Mouse (Mus musculus) myocyte (in vitro differentiated cells): ENCODE results near the gene Gm11084. TPM values are rescaled to one million over a fixed set of nuclear protein-coding genes. Genes with fewer than 3 reads are reported as not detected.

Experiments used
- H3K27me3 ChIP-seq: one replicate; pipeline ENCODE4 v1.6.1; 2011; ENCODE audit not compliant: control insufficient read depth, insufficient read depth, insufficient read length
- H3K36me3 ChIP-seq: one replicate; pipeline ENCODE4 v1.6.1; 2011; ENCODE audit not compliant: control insufficient read depth, insufficient read depth
- H3K4me2 ChIP-seq: one replicate; pipeline ENCODE4 v1.6.1; 2011; ENCODE audit warnings: low read depth, control low read depth
- H3K4me3 ChIP-seq: one replicate; pipeline ENCODE4 v1.5.1; 2011; ENCODE audit warnings: mild to moderate bottlenecking, control low read depth, moderate library complexity
- H3K79me2 ChIP-seq: one replicate; pipeline ENCODE4 v1.6.1; 2011; ENCODE audit not compliant: control insufficient read depth, insufficient read depth
- H3ac ChIP-seq: one replicate; pipeline ENCODE4 v1.6.1; 2011; ENCODE audit not compliant: control insufficient read depth, insufficient read length
- CEBPB ChIP-seq: IDR thresholded peaks from 2 replicates; pipeline ENCODE4 v1.6.1; 2011; ENCODE audit warnings: mild to moderate bottlenecking, moderate library complexity; ENCODE audit not compliant: poor library complexity, insufficient read depth, severe bottlenecking
- E2F4 ChIP-seq: IDR thresholded peaks from one replicate; pipeline ENCODE4 v1.6.1; 2011; ENCODE audit warnings: mild to moderate bottlenecking, control low read depth, moderate library complexity; ENCODE audit not compliant: insufficient read depth
- MAX ChIP-seq: IDR thresholded peaks from one replicate; pipeline ENCODE4 v1.6.1; 2011; ENCODE audit warnings: low read depth, mild to moderate bottlenecking, control low read depth
- MYOD1 ChIP-seq, 3 experiments: IDR thresholded peaks; one replicate each; pipeline ENCODE4 v1.6.1; 2011; ENCODE audit warnings: control low read depth in 2 of 3, low read depth in 2 of 3, mild to moderate bottlenecking in 2 of 3, moderate library complexity in 1 of 3; ENCODE audit not compliant: insufficient read length in 2 of 3, control insufficient read depth in 1 of 3
- MYOG ChIP-seq, 3 experiments: IDR thresholded peaks; one replicate each; pipeline ENCODE4 v1.6.1; 2011; ENCODE audit warnings: control low read depth in 2 of 3, low read depth in 2 of 3, mild to moderate bottlenecking in 2 of 3; ENCODE audit not compliant: insufficient read length in 2 of 3, control insufficient read depth in 1 of 3, insufficient read depth in 1 of 3
- POLR2A ChIP-seq: IDR thresholded peaks from one replicate; pipeline ENCODE4 v1.6.1; 2011; ENCODE audit warnings: low read depth, mild to moderate bottlenecking, control low read depth, moderate library complexity; ENCODE audit not compliant: insufficient read length
- POLR2AphosphoS2 ChIP-seq: IDR thresholded peaks from one replicate; pipeline ENCODE4 v1.6.1; 2011; ENCODE audit warnings: low read depth, control low read depth; ENCODE audit not compliant: insufficient read length
- REST ChIP-seq: IDR thresholded peaks from one replicate; pipeline ENCODE4 v1.6.1; 2011; ENCODE audit warnings: mild to moderate bottlenecking, control low read depth, moderate library complexity; ENCODE audit not compliant: insufficient read depth, insufficient read length
- SRF ChIP-seq: IDR thresholded peaks from one replicate; pipeline ENCODE4 v1.6.1; 2011; ENCODE audit warnings: low read depth; ENCODE audit not compliant: control insufficient read depth, insufficient read length
- TCF12 ChIP-seq: IDR thresholded peaks from one replicate; pipeline ENCODE4 v1.6.1; 2011; ENCODE audit warnings: mild to moderate bottlenecking, control low read depth; ENCODE audit not compliant: poor library complexity, insufficient read depth, severe bottlenecking
- TCF3 ChIP-seq: IDR thresholded peaks from one replicate; pipeline ENCODE4 v1.6.1; 2011; ENCODE audit warnings: low read depth, control low read depth; ENCODE audit not compliant: insufficient read length
- USF1 ChIP-seq: IDR thresholded peaks from one replicate; pipeline ENCODE4 v1.6.1; 2011; ENCODE audit warnings: low read depth, mild to moderate bottlenecking, control low read depth, moderate library complexity
- polyA plus RNA-seq: library from polyadenylated mRNA; unstranded; fragments of >200 nt; fragmentation: generic; extraction: Trizol; gene quantifications from one replicate; pipeline ENCODE4 v1.2.1, GENCODE M21; 2012; ENCODE audit warnings: missing spikeins

Gene Gm11084
- polyA plus RNA-seq, 1 experiment = not detected

DNA sequence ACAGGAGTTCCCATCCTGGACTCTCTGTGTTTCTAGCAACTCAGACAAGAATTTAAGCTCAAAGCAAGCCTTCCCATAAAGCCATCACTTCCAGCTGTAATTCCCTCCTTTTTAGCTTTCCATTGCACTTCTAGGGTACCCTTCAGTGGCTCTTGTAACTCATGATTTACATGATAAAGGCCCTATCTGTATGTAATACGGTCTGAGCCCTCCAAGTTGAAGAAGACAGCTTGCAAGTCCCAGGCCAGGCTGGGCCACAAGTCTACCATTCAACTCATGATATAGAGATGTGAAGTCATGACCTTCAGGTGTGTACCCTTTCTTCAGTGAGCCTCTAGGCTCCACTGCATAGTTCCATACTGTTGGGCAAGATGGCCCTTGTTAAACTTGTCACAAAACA is 1.0 kb downstream of the Gm11084 start:
- Histone ChIP-seq H3K79me2 (no peaks in the 10 kb centered on the region), H3K4me3 (no peak overlapping the region), H3K4me2 (no peak overlapping the region), H3ac (no peak overlapping the region), H3K36me3 (peaks cover 3% of the 10 kb centered on the region), H3K27me3 (no peaks in the 10 kb centered on the region)
- no peak for TF ChIP-seq MYOD1 (IDR thresholded peaks at IDR 0.05; ENCODE audit: control insufficient read depth in 1 of 3, insufficient read length in 2 of 3, low read depth in 2 of 3)
- no peak for TF ChIP-seq TCF3
- TF ChIP-seq SRF = no peak
- TF ChIP-seq USF1 = no peak
- no peak for TF ChIP-seq CEBPB
- TF ChIP-seq TCF12 = no peak
- TF ChIP-seq MAX = no peak
- TF ChIP-seq REST = no peak
- no peak for TF ChIP-seq MYOG (IDR thresholded peaks at IDR 0.05; ENCODE audit: control insufficient read depth in 1 of 3, insufficient read depth in 1 of 3, insufficient read length in 2 of 3, low read depth in 2 of 3)
- TF ChIP-seq E2F4 = no peak
- no peak for TF ChIP-seq POLR2AphosphoS2
- TF ChIP-seq POLR2A = no peak

DNA sequence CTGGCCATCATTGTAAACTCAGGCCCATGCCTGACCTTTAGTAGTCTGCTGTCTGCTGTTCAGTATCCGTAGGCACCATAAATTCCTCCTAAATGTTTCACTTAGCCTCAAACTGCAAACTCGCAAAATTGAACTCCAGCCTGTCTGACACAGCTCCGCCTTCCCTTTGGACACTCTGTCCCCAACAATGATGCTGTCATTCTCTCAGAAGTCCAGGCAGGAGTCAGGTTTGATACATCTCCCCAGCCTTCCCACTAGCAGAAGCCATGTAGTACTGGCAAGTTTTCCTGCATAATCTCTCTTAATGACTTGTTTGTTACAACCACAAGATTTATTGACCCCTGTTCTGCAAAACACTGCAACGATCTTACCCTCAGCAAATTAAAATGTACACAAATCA is 1.7 kb downstream of the Gm11084 start:
- no peak overlapping the region for H3K4me2 ChIP-seq
- TF ChIP-seq TCF3 (no peak), SRF (no peak), MAX (no peak), E2F4 (no peak)

DNA sequence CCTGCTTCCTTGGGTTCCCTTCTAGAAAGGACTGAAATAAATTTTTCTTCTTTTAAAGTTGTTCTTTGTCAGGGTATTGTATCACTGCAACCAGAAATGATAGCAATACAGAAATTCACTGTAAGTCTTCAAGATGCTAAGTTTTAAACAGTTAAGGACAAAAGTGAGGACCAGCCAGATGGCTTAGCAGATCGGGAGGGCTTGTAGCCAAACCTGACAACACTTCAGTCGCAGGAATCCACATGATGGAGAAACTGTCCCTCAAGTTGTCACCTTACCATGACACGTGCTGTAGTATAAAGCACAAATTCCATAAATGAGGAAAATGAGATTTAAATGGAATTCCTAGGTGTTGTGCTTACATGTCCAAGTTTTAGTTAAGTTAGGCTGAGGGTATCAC is 3.3 kb downstream of the Gm11084 start:
- Histone ChIP-seq H3K4me2 (no peak overlapping the region), H3K4me3 (no peak overlapping the region), H3K36me3 (peaks cover 3% of the 10 kb centered on the region), H3ac (no peak overlapping the region), H3K27me3 (no peaks in the 10 kb centered on the region), H3K79me2 (peaks cover 3% of the 10 kb centered on the region)
- no peak for TF ChIP-seq SRF
- no peak for TF ChIP-seq MYOG (IDR thresholded peaks at IDR 0.05; ENCODE audit: control insufficient read depth in 1 of 3, insufficient read depth in 1 of 3, insufficient read length in 2 of 3, low read depth in 2 of 3)
- no peak for TF ChIP-seq TCF12
- no peak for TF ChIP-seq USF1
- TF ChIP-seq POLR2A = no peak
- TF ChIP-seq REST = no peak
- TF ChIP-seq POLR2AphosphoS2 = no peak
- TF ChIP-seq TCF3 = no peak
- no peak for TF ChIP-seq CEBPB
- no peak for TF ChIP-seq MYOD1 (IDR thresholded peaks at IDR 0.05; ENCODE audit: control insufficient read depth in 1 of 3, insufficient read length in 2 of 3, low read depth in 2 of 3)
- TF ChIP-seq E2F4 = no peak
- TF ChIP-seq MAX = no peak

More for the DNA sequence above, 1.7 kb downstream of the Gm11084 start:
- Histone ChIP-seq H3K79me2 (no peaks in the 10 kb centered on the region), H3ac (no peak overlapping the region), H3K4me3 (no peak overlapping the region), H3K27me3 (no peaks in the 10 kb centered on the region), H3K36me3 (peaks cover 3% of the 10 kb centered on the region)

DNA sequence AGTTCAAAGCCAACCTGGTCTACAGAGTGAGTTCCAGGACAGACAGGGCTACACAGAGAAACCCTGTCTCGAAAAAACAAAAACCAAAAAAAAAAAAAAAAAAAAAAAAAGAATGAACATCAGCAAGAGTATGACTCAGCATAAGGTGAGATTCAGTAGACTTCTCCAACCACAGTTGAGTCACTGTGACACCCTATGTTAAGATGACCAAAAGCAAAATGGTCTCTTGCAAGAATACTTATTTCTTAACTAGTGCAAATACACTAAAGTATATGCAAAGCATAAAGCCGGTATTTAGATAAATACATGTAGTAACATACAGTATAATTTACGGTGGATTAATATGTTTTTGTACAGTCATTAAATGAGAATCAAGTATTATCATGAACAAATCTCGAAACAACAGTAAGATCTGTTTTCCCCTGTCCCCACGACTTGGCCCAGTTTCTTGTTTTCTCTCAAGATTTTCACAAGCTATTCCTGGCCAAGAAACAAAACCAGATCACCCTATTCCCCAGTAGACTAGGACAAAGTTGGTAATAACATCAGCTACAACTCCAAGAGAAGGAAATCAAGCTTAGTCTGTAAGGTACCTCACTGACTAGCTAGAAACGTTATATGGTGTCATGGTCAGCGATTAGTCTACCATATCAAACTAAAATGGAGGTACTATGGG is 4.3 kb downstream of the Gm11084 start:
- Histone ChIP-seq H3K79me2 (peaks cover 13% of the 10 kb centered on the region), H3K27me3 (no peaks in the 10 kb centered on the region), H3K4me3 (no peak overlapping the region), H3K4me2 (no peak overlapping the region), H3K36me3 (no peaks in the 10 kb centered on the region), H3ac (no peak overlapping the region)
- no peak for TF ChIP-seq REST
- TF ChIP-seq TCF12 = no peak
- no peak for TF ChIP-seq TCF3
- no peak for TF ChIP-seq USF1
- no peak for TF ChIP-seq MYOG (IDR thresholded peaks at IDR 0.05; ENCODE audit: control insufficient read depth in 1 of 3, insufficient read depth in 1 of 3, insufficient read length in 2 of 3, low read depth in 2 of 3)
- TF ChIP-seq CEBPB = no peak
- TF ChIP-seq MAX = no peak
- TF ChIP-seq POLR2A = no peak
- no peak for TF ChIP-seq SRF
- TF ChIP-seq POLR2AphosphoS2 = no peak
- TF ChIP-seq E2F4 = no peak
- no peak for TF ChIP-seq MYOD1 (IDR thresholded peaks at IDR 0.05; ENCODE audit: control insufficient read depth in 1 of 3, insufficient read length in 2 of 3, low read depth in 2 of 3)
